Mouse (Mus musculus) left cerebral cortex, adult 9 months (tissue): ENCODE data around the gene Rtbdn.
A peak's percentile ranks its signal among the peaks of the same experiment; 100 is the strongest.

Experiments used
- DNase-seq, 2 experiments: peaks; one replicate each; pipeline ENCODE4 v3.0.0; 2022; ENCODE audit warnings: low spot score in 2 of 2

Rtbdn gene

GRCm38 (mm10) chr8:84921596-84921995 lies 25.2 kb upstream of the Rtbdn start:
- no peak for DNase-seq

- DNase-seq = no peak
Measured at GRCm38 (mm10) chr8:84925557-84925956, 21.2 kb upstream of the Rtbdn start.

- no peak for DNase-seq
Measured at GRCm38 (mm10) chr8:84927513-84927912, 19.3 kb upstream of the Rtbdn start.

GRCm38 (mm10) chr8:84928456-84929306 lies 18.1 kb upstream of the Rtbdn start:
- DNase-seq = peak in 1 of 2 experiments; percentile 66

GRCm38 (mm10) chr8:84930582-84930981 lies 16.2 kb upstream of the Rtbdn start:
- no peak for DNase-seq

- DNase-seq = no peak
Measured at GRCm38 (mm10) chr8:84933767-84934559, 12.8 kb upstream of the Rtbdn start.

- DNase-seq = peak in 1 of 2 experiments; percentile 50
Measured at GRCm38 (mm10) chr8:84934860-84935259, 11.9 kb upstream of the Rtbdn start.

- DNase-seq = no peak
Measured at GRCm38 (mm10) chr8:84935489-84935888, 11.3 kb upstream of the Rtbdn start.

- peak in 1 of 2 experiments; percentile 19 for DNase-seq
Measured at GRCm38 (mm10) chr8:84936041-84936961, 10.5 kb upstream of the Rtbdn start.

GRCm38 (mm10) chr8:84936962-84937546 lies 9.7 kb upstream of the Rtbdn start, which contains the start of gene Mast1:
Gene Mast1, minus strand, starts transcription at chr8:84937359.
- peak in 1 of 2 experiments; percentile 57 for DNase-seq

GRCm38 (mm10) chr8:84937620-84938485 lies 8.9 kb upstream of the Rtbdn start:
- no peak for DNase-seq

GRCm38 (mm10) chr8:84943699-84944098 lies 3.1 kb upstream of the Rtbdn start:
- no peak for DNase-seq

GRCm38 (mm10) chr8:84944478-84945160 lies 2.2 kb upstream of the Rtbdn start:
- peak in 1 of 2 experiments; percentile 72 for DNase-seq

- peak in 1 of 2 experiments; percentile 83 for DNase-seq
Measured at GRCm38 (mm10) chr8:84945235-84945632, 1.6 kb upstream of the Rtbdn start.

GRCm38 (mm10) chr8:84945633-84946527 lies 911 bp upstream of the Rtbdn start:
- DNase-seq = peak in 1 of 2 experiments; percentile 26

GRCm38 (mm10) chr8:84947241-84947545 lies 402 bp downstream of the Rtbdn start:
- no peak for DNase-seq

- DNase-seq = no peak
Measured at GRCm38 (mm10) chr8:84949753-84950152, 3.0 kb downstream of the Rtbdn start.

GRCm38 (mm10) chr8:84952612-84953255 lies 5.9 kb downstream of the Rtbdn start:
- no peak for DNase-seq
